ENCODE assay signal across 15 mouse cellular contexts in genomic region chr8:73270991-73271390, GRCm38 (mm10).
"Had no signal": no experiment of that assay in that cellular context is flagged by ENCODE, and none has a peak within 500 bp of the region (broad histone marks: within the 10 kb centered on the region; RNA-seq: fewer than 3 reads in every experiment).

No protein-coding gene starts in this region.

- H3K27me3 ChIP-seq: neural tube, embryonic 15.5 days; stomach, embryonic 15.5 days had no signal

- H3K4me2 ChIP-seq: neural tube, embryonic 15.5 days; stomach, embryonic 15.5 days had no signal

- H3K9me3 ChIP-seq: neural tube, embryonic 15.5 days; stomach, embryonic 15.5 days had no signal

- H3K36me3 ChIP-seq: neural tube, embryonic 15.5 days; stomach, embryonic 15.5 days had no signal

- H3K27ac ChIP-seq: neural tube, embryonic 15.5 days; stomach, embryonic 15.5 days; stomach, postnatal 0 days had no signal

- H3K9ac ChIP-seq: neural tube, embryonic 15.5 days; stomach, embryonic 15.5 days had no signal

- H3K4me1 ChIP-seq: stomach, embryonic 15.5 days had no signal

- DNase-seq: retina, postnatal 1 day; right cerebral cortex, adult 18-20 months; right cerebral cortex, postnatal 14 days; right cerebral cortex, postnatal 25 days; right cerebral cortex, postnatal 4 days; spleen, adult 18-20 months; thymus, adult 18-20 months; thymus, adult 2 months; thymus, postnatal 14 days; thymus, postnatal 25 days; thymus, postnatal 36 days; thymus, postnatal 4 days had no signal

- H3K4me3 ChIP-seq: neural tube, embryonic 15.5 days; stomach, embryonic 15.5 days had no signal
